Mouse (Mus musculus): Measurements from ENCODE around the gene Rab11fip5. TPM values are rescaled to one million over a fixed set of nuclear protein-coding genes. Genes with fewer than 3 reads are reported as not detected.

Gene Rab11fip5
- polyA plus RNA-seq, 1 experiment: 13.5 TPM

DNA sequence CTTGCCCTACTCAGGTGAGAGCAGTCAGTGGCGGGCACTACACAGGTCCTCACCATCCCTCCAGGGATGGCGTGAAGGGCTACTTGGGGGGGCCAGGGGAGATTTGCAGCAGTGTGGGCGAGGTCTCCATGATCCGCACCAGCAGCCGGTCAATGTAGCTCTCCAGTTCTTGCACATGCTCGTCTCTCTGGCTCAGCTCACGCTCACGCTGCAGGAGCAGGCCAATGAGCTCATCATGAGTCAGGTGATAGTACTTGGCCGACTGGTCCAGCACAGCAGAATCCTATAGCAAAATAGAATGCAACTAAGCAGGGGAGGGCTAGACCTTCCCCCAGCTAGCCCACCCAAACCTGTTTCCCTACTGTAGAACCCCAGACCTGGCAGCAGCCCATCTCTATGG lies 37.5 kb downstream of the Rab11fip5 start:
- no peak overlapping the region for H3K4me3 ChIP-seq (ENCODE audit: control insufficient read depth, insufficient read depth, low read length)
- H3K4me1 ChIP-seq (replicated peaks; ENCODE audit: control insufficient read depth, insufficient read depth, low read length): peaks cover 9% of the 10 kb centered on the region; the same call in 1 of the 2 replicates
- H3K36me3 ChIP-seq (ENCODE audit: control insufficient read depth, insufficient read depth, low read length): no peaks in the 10 kb centered on the region
- no peak for DNase-seq
- WGBS: 97% methylated on average over 9 of the region's 9 CpGs
- TF ChIP-seq CTCF (IDR thresholded peaks at IDR 0.05; ENCODE audit: borderline replicate concordance, control insufficient read depth, extremely low read depth, insufficient read depth, low read length, poor library complexity) (no peak), POLR2A (IDR thresholded peaks at IDR 0.05; ENCODE audit: control insufficient read depth, extremely low read depth, insufficient read depth, low read length, poor library complexity) (no peak)
- peaks cover 3% of the 10 kb centered on the region; the same call in 1 of the 2 replicates for H3K27me3 ChIP-seq (ENCODE audit: control insufficient read depth, insufficient read depth, low read length)
- H3K27ac ChIP-seq (ENCODE audit: control insufficient read depth, insufficient read depth, low read length): no peak overlapping the region

DNA sequence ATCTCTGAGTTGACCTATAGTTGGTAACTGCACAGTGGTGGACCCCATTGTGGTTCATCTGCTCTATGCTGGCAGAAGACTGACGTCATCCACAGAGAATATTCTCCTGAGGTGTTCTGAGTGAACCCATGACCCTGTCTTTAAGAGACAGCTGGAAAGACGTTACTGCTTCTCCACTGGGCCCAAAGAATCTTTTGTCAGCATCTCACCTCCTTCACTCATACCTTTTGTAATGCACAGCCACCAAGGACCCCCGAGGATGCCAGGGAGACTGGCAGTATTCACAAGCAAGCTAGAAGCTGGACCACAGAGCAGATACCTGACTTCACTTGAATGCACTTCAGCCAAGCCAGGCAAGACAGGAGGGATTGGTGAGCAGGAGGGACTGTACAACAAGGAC lies 39.1 kb downstream of the Rab11fip5 start:
- Histone ChIP-seq H3K27me3 (ENCODE audit: control insufficient read depth, insufficient read depth, low read length) (peaks cover 3% of the 10 kb centered on the region; the same call in 1 of the 2 replicates), H3K4me1 (replicated peaks; ENCODE audit: control insufficient read depth, insufficient read depth, low read length) (peaks cover 9% of the 10 kb centered on the region; the same call in 1 of the 2 replicates), H3K4me3 (ENCODE audit: control insufficient read depth, insufficient read depth, low read length) (no peak overlapping the region), H3K27ac (ENCODE audit: control insufficient read depth, insufficient read depth, low read length) (no peak overlapping the region), H3K36me3 (ENCODE audit: control insufficient read depth, insufficient read depth, low read length) (no peaks in the 10 kb centered on the region)
- 88% methylated on average over 3 of the region's 3 CpGs for WGBS
- no peak for DNase-seq
- TF ChIP-seq CTCF (IDR thresholded peaks at IDR 0.05; ENCODE audit: borderline replicate concordance, control insufficient read depth, extremely low read depth, insufficient read depth, low read length, poor library complexity): no peak
- no peak for TF ChIP-seq POLR2A (IDR thresholded peaks at IDR 0.05; ENCODE audit: control insufficient read depth, extremely low read depth, insufficient read depth, low read length, poor library complexity)

DNA sequence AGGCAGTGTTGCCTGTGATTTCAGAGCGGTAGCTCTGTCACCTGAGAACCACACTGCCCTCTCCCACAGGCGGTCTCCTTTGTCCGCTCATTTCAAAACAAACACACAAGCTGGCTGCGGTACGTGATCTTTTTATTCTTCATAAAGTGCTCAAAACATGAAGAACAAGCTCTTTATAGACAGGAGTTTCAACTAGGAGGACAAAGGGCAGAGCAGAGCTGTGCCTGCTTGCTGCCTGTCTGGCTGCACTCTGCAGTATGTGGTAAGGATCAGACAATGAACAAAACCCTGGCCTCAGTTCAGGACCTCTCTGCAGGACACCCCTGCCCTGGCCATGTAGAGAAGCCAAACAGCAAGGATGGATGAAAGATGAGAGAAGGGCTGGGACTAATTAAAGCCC lies 39.6 kb downstream of the Rab11fip5 start:
- Histone ChIP-seq H3K27ac (ENCODE audit: control insufficient read depth, insufficient read depth, low read length) (no peak overlapping the region), H3K4me3 (ENCODE audit: control insufficient read depth, insufficient read depth, low read length) (no peak overlapping the region), H3K4me1 (replicated peaks; ENCODE audit: control insufficient read depth, insufficient read depth, low read length) (peaks cover 9% of the 10 kb centered on the region; the same call in 1 of the 2 replicates), H3K27me3 (ENCODE audit: control insufficient read depth, insufficient read depth, low read length) (peaks cover 3% of the 10 kb centered on the region; the same call in 1 of the 2 replicates), H3K36me3 (ENCODE audit: control insufficient read depth, insufficient read depth, low read length) (no peaks in the 10 kb centered on the region)
- no peak for DNase-seq
- 97% methylated on average over 5 of the region's 5 CpGs for WGBS
- TF ChIP-seq CTCF (IDR thresholded peaks at IDR 0.05; ENCODE audit: borderline replicate concordance, control insufficient read depth, extremely low read depth, insufficient read depth, low read length, poor library complexity) (no peak), POLR2A (IDR thresholded peaks at IDR 0.05; ENCODE audit: control insufficient read depth, extremely low read depth, insufficient read depth, low read length, poor library complexity) (no peak)

DNA sequence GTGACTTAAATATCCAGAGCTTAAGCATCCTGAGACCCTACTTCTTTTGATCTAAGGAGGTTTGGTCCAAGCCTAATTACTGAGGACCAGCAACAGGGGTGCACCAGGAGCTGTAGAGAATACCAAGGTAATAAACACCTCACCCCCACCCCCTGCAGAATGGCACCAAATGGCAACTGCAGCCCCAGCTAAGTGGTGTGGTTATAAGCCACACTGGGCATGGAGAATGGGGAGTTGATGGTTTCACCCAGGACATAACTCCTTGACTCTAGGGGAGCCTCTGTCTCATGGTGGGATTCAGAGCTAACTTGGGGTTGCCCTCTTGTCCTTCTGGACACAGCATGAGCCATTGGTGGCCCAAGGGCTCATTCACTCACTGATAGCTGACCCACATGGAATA lies 40.2 kb downstream of the Rab11fip5 start:
- no peak overlapping the region for H3K4me3 ChIP-seq (ENCODE audit: control insufficient read depth, insufficient read depth, low read length)
- no peak for DNase-seq
- no peaks in the 10 kb centered on the region for H3K36me3 ChIP-seq (ENCODE audit: control insufficient read depth, insufficient read depth, low read length)
- TF ChIP-seq CTCF (IDR thresholded peaks at IDR 0.05; ENCODE audit: borderline replicate concordance, control insufficient read depth, extremely low read depth, insufficient read depth, low read length, poor library complexity) (no peak), POLR2A (IDR thresholded peaks at IDR 0.05; ENCODE audit: control insufficient read depth, extremely low read depth, insufficient read depth, low read length, poor library complexity) (no peak)
- peaks cover 3% of the 10 kb centered on the region; the same call in 1 of the 2 replicates for H3K27me3 ChIP-seq (ENCODE audit: control insufficient read depth, insufficient read depth, low read length)
- H3K27ac ChIP-seq (ENCODE audit: control insufficient read depth, insufficient read depth, low read length): no peak overlapping the region
- peaks cover 9% of the 10 kb centered on the region; the same call in 1 of the 2 replicates for H3K4me1 ChIP-seq (replicated peaks; ENCODE audit: control insufficient read depth, insufficient read depth, low read length)

DNA sequence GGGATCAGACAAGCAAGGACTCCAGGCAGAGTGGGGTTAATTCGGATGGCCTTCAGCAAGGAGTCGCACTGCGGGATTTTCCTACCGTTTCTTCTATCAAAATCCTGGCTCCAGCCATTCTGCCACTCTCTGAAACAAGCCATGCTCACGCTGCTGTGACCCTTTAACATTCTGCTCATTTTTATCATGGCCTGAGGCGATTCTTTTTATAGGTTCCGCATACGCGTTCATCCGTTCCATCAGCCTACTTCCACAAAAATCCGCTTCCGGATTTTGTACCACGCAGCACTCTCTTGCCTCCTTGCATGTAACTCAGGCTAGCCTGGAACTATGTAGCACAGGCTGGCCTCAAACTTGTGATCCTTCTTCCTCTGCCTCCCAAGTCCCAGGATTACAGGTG lies 40.7 kb downstream of the Rab11fip5 start:
- peak overlapping the region; percentile 30; the same call in 1 of the 2 replicates for H3K27ac ChIP-seq (ENCODE audit: control insufficient read depth, insufficient read depth, low read length)
- peak; percentile 33 for DNase-seq
- 6% methylated on average over 13 of the region's 13 CpGs for WGBS
- peak overlapping the region; percentile 87 for H3K4me3 ChIP-seq (ENCODE audit: control insufficient read depth, insufficient read depth, low read length)
- H3K36me3 ChIP-seq (ENCODE audit: control insufficient read depth, insufficient read depth, low read length): no peaks in the 10 kb centered on the region
- peaks cover 9% of the 10 kb centered on the region; the same call in 1 of the 2 replicates for H3K4me1 ChIP-seq (replicated peaks; ENCODE audit: control insufficient read depth, insufficient read depth, low read length)
- peaks cover 3% of the 10 kb centered on the region; the same call in 1 of the 2 replicates for H3K27me3 ChIP-seq (ENCODE audit: control insufficient read depth, insufficient read depth, low read length)
- TF ChIP-seq CTCF (IDR thresholded peaks at IDR 0.05; ENCODE audit: borderline replicate concordance, control insufficient read depth, extremely low read depth, insufficient read depth, low read length, poor library complexity) (no peak), POLR2A (IDR thresholded peaks at IDR 0.05; ENCODE audit: control insufficient read depth, extremely low read depth, insufficient read depth, low read length, poor library complexity) (no peak)

DNA sequence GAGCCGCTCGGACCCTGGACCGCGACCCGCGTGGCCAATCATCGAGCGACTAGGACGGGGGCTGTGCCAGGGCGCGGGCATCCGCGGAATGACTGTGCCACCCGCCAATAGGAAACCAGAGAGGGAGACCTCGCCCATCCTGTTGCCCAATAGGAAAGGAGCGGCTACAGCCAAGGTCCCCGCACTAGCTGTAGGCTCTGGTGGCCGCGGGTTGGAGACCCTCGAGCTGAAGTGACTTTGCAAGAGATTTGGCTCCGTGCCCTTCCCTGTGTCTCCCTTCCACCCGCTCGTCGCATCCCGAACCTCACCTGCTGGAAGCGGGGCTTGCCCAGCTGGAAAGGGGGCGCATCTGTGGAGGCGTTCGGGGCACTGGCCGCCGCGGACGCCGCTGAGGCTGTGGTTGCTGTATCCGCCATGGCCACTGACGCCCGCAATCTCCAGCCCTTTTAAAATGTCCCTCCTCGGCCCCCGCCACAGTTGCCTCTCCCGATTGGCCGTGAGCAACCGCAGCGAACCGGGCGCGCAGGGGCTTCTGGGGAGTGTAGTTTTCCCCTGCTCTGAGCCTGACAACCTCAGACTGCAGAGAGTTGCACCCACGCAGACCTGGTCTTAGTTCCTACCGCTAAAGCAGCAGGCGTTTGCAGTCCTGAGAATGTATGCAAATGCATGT lies 41.3 kb downstream of the Rab11fip5 start, which contains the start of gene Sfxn5:
Gene Sfxn5 (minus strand): TSS at position 423 of the 670 bp plus-strand sequence.
- TF ChIP-seq POLR2A (IDR thresholded peaks at IDR 0.05; ENCODE audit: control insufficient read depth, extremely low read depth, insufficient read depth, low read length, poor library complexity) (no peak; the same call in 1 of the 2 replicates), CTCF (IDR thresholded peaks at IDR 0.05; ENCODE audit: borderline replicate concordance, control insufficient read depth, extremely low read depth, insufficient read depth, low read length, poor library complexity) (no peak)
- peak within 1 kb of the TSS; percentile 87 for H3K4me3 ChIP-seq (ENCODE audit: control insufficient read depth, insufficient read depth, low read length)
- under 1% methylated on average over 49 of the region's 49 CpGs for WGBS

More for the DNA sequence above, 41.3 kb downstream of the Rab11fip5 start, which contains the start of gene Sfxn5:
- peak; percentile 95 for DNase-seq
- Histone ChIP-seq H3K36me3 (ENCODE audit: control insufficient read depth, insufficient read depth, low read length) (no peaks in the 10 kb centered on the region), H3K4me1 (replicated peaks; ENCODE audit: control insufficient read depth, insufficient read depth, low read length) (peaks cover 9% of the 10 kb centered on the region; the same call in 1 of the 2 replicates), H3K27ac (ENCODE audit: control insufficient read depth, insufficient read depth, low read length) (peak within 1 kb of the TSS; percentile 30; the same call in 1 of the 2 replicates), H3K27me3 (ENCODE audit: control insufficient read depth, insufficient read depth, low read length) (peaks cover 3% of the 10 kb centered on the region; the same call in 1 of the 2 replicates)

Data from thymus, adult 2 months (tissue).